Mouse (Mus musculus) hindbrain, embryonic 14.5 days (tissue): ENCODE results near the gene Rpl32. TPM values are rescaled to one million over a fixed set of nuclear protein-coding genes. Genes with fewer than 3 reads are reported as not detected.

Source experiments
- ATAC-seq: fragments of 200-750 bp; cut with Nextera tagmentation; 2 replicates; pipeline ENCODE4 v1.8.0; 2017; ENCODE audit warnings: moderate number of reproducible peaks, mild to moderate bottlenecking, moderate TSS enrichment, moderate library complexity; ENCODE audit not compliant: low FRiP score
- DNase-seq: peaks from one replicate; pipeline ENCODE4 v3.0.0-alpha.2; 2015; ENCODE audit warnings: low spot score
- H3K27ac ChIP-seq: fragments of 300-500 bp; sonication (generic); 2 replicates; pipeline ENCODE4 v1.5.1; 2014; ENCODE audit warnings: mild to moderate bottlenecking, moderate library complexity
- H3K27me3 ChIP-seq: fragments of 300-500 bp; sonication (generic); 2 replicates; pipeline ENCODE4 v1.6.1; 2014; ENCODE audit warnings: mild to moderate bottlenecking, low read length, mixed read lengths; ENCODE audit not compliant: control insufficient read depth, insufficient read depth
- H3K36me3 ChIP-seq: fragments of 300-500 bp; sonication (generic); replicated peaks from 2 replicates; pipeline ENCODE4 v1.6.1; 2014; ENCODE audit not compliant: control insufficient read depth, insufficient read depth
- H3K4me1 ChIP-seq: fragments of 300-500 bp; sonication (generic); replicated peaks from 2 replicates; pipeline ENCODE4 v1.6.1; 2014; ENCODE audit warnings: antibody characterized with exemption, low read length, mixed read lengths; ENCODE audit not compliant: control insufficient read depth, insufficient read depth
- H3K4me2 ChIP-seq: fragments of 300-500 bp; sonication (generic); replicated peaks from 2 replicates; pipeline ENCODE4 v1.6.1; 2014; ENCODE audit warnings: mild to moderate bottlenecking, moderate library complexity
- H3K4me3 ChIP-seq: fragments of 300-500 bp; sonication (generic); replicated peaks from 2 replicates; pipeline ENCODE4 v1.5.1; 2014; ENCODE audit warnings: mild to moderate bottlenecking, low read length
- H3K9ac ChIP-seq: fragments of 300-500 bp; sonication (generic); 2 replicates; pipeline ENCODE4 v1.6.1; 2014
- H3K9me3 ChIP-seq: fragments of 300-500 bp; sonication (generic); 2 replicates; pipeline ENCODE4 v1.6.1; 2016; ENCODE audit warnings: low read length; ENCODE audit not compliant: control insufficient read depth
- WGBS: fragments of 180-500 bp; shearing (Covaris S2); extraction: QIAGEN DNeasy Blood & Tissue Kit; methylation state at CpG from one replicate; pipeline ENCODE4 v1.1.7; 2014; 5-methylcytosine and 5-hydroxymethylcytosine counted together
- microRNA-seq: library from miRNA; unstranded; fragments of <30 nt; microRNA quantifications from one replicate; pipeline ENCODE4, GENCODE M21; 2016
- polyA plus RNA-seq: library from polyadenylated mRNA; unstranded; fragments of >200 nt; fragmentation: Nextera tagmentation; extraction: Ambion mirVana; gene quantifications from 2 replicates; pipeline ENCODE4 v1.2.1, GENCODE M21; 2014

Rpl32 gene
- polyA plus RNA-seq, 1 experiment from 2014 or later, result 1,238 TPM

GRCm38 (mm10) chr6:115760982-115761381 is 47.6 kb downstream of the Rpl32 start:
- Histone ChIP-seq H3K27ac (no peak overlapping the region), H3K4me2 (no peak overlapping the region), H3K27me3 (no peaks in the 10 kb centered on the region), H3K4me3 (no peak overlapping the region), H3K4me1 (no peaks in the 10 kb centered on the region), H3K9me3 (no peaks in the 10 kb centered on the region), H3K9ac (no peak overlapping the region), H3K36me3 (no peaks in the 10 kb centered on the region)
- DNase-seq, result no peak
- WGBS, result 67% methylated on average over 4 of the region's 4 CpGs
- ATAC-seq, result no peak

- ATAC-seq (no peak), DNase-seq (no peak)
- 95% methylated on average over 4 of the region's 4 CpGs for WGBS
- no peak overlapping the region for H3K9ac ChIP-seq
- H3K4me3 ChIP-seq, result no peak overlapping the region
- H3K9me3 ChIP-seq, result no peaks in the 10 kb centered on the region
- no peak overlapping the region for H3K27ac ChIP-seq
- no peaks in the 10 kb centered on the region for H3K36me3 ChIP-seq
- no peaks in the 10 kb centered on the region for H3K4me1 ChIP-seq
- no peak overlapping the region for H3K4me2 ChIP-seq
- no peaks in the 10 kb centered on the region for H3K27me3 ChIP-seq
Measured at GRCm38 (mm10) chr6:115760137-115760536, 48.4 kb downstream of the Rpl32 start.

- Histone ChIP-seq H3K9ac (no peak overlapping the region), H3K4me3 (no peak overlapping the region), H3K4me2 (no peak overlapping the region), H3K27ac (no peak overlapping the region), H3K27me3 (no peaks in the 10 kb centered on the region), H3K4me1 (no peaks in the 10 kb centered on the region), H3K9me3 (no peaks in the 10 kb centered on the region), H3K36me3 (no peaks in the 10 kb centered on the region)
- DNase-seq, result no peak
- no peak for ATAC-seq
- 68% methylated on average over 5 of the region's 5 CpGs for WGBS
Measured at GRCm38 (mm10) chr6:115759461-115759860, 49.1 kb downstream of the Rpl32 start.

GRCm38 (mm10) chr6:115758981-115759435 is 49.5 kb downstream of the Rpl32 start:
- WGBS, result 78% methylated on average over 9 of the region's 9 CpGs
- Histone ChIP-seq H3K27ac (no peak overlapping the region), H3K9me3 (no peaks in the 10 kb centered on the region), H3K9ac (no peak overlapping the region), H3K36me3 (no peaks in the 10 kb centered on the region), H3K4me3 (no peak overlapping the region), H3K27me3 (no peaks in the 10 kb centered on the region), H3K4me1 (no peaks in the 10 kb centered on the region), H3K4me2 (no peak overlapping the region)
- no peak for ATAC-seq
- no peak for DNase-seq

GRCm38 (mm10) chr6:115755536-115755935 is 53.0 kb downstream of the Rpl32 start:
- WGBS, result 79% methylated on average over 7 of the region's 7 CpGs
- H3K27me3 ChIP-seq, result no peaks in the 10 kb centered on the region
- no peaks in the 10 kb centered on the region for H3K36me3 ChIP-seq

More at GRCm38 (mm10) chr6:115755536-115755935, 53.0 kb downstream of the Rpl32 start:
- Histone ChIP-seq H3K9me3 (no peaks in the 10 kb centered on the region), H3K9ac (no peak overlapping the region), H3K27ac (no peak overlapping the region), H3K4me3 (no peak overlapping the region), H3K4me2 (no peak overlapping the region), H3K4me1 (no peaks in the 10 kb centered on the region)
- no peak for ATAC-seq
- no peak for DNase-seq

Small RNAs within 50 kb of the gene (microRNA-seq; reads per million reads assigned to microRNA genes)
- not detected for gene Mir7660

Other genes starting within 250 kb of the Rpl32 start
- gene Mkrn2os, start 216.2 kb downstream of the Rpl32 start, polyA plus RNA-seq, result 0.38 and 0.43 TPM in 2 replicates
- 36.4 and 44.4 TPM in 2 replicates for gene Mkrn2, start 206.8 kb downstream of the Rpl32 start, polyA plus RNA-seq
- 157 and 159 TPM in 2 replicates for gene Raf1, start 132.1 kb downstream of the Rpl32 start, polyA plus RNA-seq
- 1.4 and 1.8 TPM in 2 replicates for gene Tmem40, start 46.3 kb downstream of the Rpl32 start, polyA plus RNA-seq
- gene Cand2, start 34.2 kb downstream of the Rpl32 start, polyA plus RNA-seq, result 10.6 and 11.1 TPM in 2 replicates
- 2.1 and 3.1 TPM in 2 replicates for gene Efcab12, start 29.7 kb upstream of the Rpl32 start, polyA plus RNA-seq
- gene Mbd4, start 44.6 kb upstream of the Rpl32 start, polyA plus RNA-seq, result 7.1 and 8.4 TPM in 2 replicates
- 26.2 and 28.5 TPM in 2 replicates for gene Ift122, start 44.7 kb upstream of the Rpl32 start, polyA plus RNA-seq
- 0.08 and 0.53 TPM in 2 replicates for gene Rho, start 123.0 kb upstream of the Rpl32 start, polyA plus RNA-seq
- gene H1foo, start 136.2 kb upstream of the Rpl32 start, polyA plus RNA-seq, result not detected in 2 replicates
- gene Plxnd1, start 186.3 kb upstream of the Rpl32 start, polyA plus RNA-seq, result 11.6 and 14.7 TPM in 2 replicates